Mouse (Mus musculus): ENCODE data around the gene Sh3bp5.

- TF ChIP-seq GATA1 (IDR thresholded peaks at IDR 0.05; ENCODE audit: borderline replicate concordance, low read length) (no peak), CTCF (IDR thresholded peaks at IDR 0.05; ENCODE audit: low read depth, low read length) (no peak), TAL1 (conservative IDR thresholded peaks at IDR 0.05; ENCODE audit: low read depth, low read length) (peak; percentile 56)
Measured at GRCm38 (mm10) chr14:31364589-31364988, 71.3 kb downstream of the Sh3bp5 start.

All from G1E (cell line).